Mouse (Mus musculus) heart, embryonic 11.5 days (tissue): ENCODE results near the gene Gpcpd1. TPM values are rescaled to one million over a fixed set of nuclear protein-coding genes. Genes with fewer than 3 reads are reported as not detected.

Experiments used
- ATAC-seq: fragments of 200-750 bp; cut with Nextera tagmentation; replicated peaks from 2 replicates; pipeline ENCODE4 v1.8.0; 2017; ENCODE audit warnings: moderate library complexity; ENCODE audit not compliant: insufficient number of reproducible peaks, low FRiP score, low TSS enrichment
- H3K27ac ChIP-seq: fragments of 300-500 bp; sonication (generic); 2 replicates; pipeline ENCODE4 v1.5.1; 2014; ENCODE audit warnings: mild to moderate bottlenecking, low read depth, low read length
- H3K27me3 ChIP-seq: fragments of 300-500 bp; sonication (generic); 2 replicates; pipeline ENCODE4 v1.6.1; 2014; ENCODE audit warnings: mild to moderate bottlenecking, low read length, mixed read lengths; ENCODE audit not compliant: control insufficient read depth, insufficient read depth
- H3K36me3 ChIP-seq: fragments of 300-500 bp; sonication (generic); 2 replicates; pipeline ENCODE4 v1.6.1; 2014; ENCODE audit warnings: mild to moderate bottlenecking, low read length, moderate library complexity, mixed read lengths; ENCODE audit not compliant: control insufficient read depth, insufficient read depth
- H3K4me1 ChIP-seq: fragments of 300-500 bp; sonication (generic); 2 replicates; pipeline ENCODE4 v1.6.1; 2014; ENCODE audit warnings: low read length; ENCODE audit not compliant: control insufficient read depth, insufficient read depth
- H3K4me2 ChIP-seq: fragments of 300-500 bp; sonication (generic); 2 replicates; pipeline ENCODE4 v1.6.1; 2014; ENCODE audit warnings: mild to moderate bottlenecking, moderate library complexity
- H3K4me3 ChIP-seq: fragments of 300-500 bp; sonication (generic); 2 replicates; pipeline ENCODE4 v1.5.1; 2014; ENCODE audit warnings: low read depth, low read length
- H3K9ac ChIP-seq: fragments of 300-500 bp; sonication (generic); 2 replicates; pipeline ENCODE4 v1.6.1; 2014; ENCODE audit warnings: mild to moderate bottlenecking, low read depth, low read length, moderate library complexity
- H3K9me3 ChIP-seq: fragments of 300-500 bp; sonication (generic); replicated peaks from 2 replicates; pipeline ENCODE4 v1.6.1; 2016; ENCODE audit warnings: low read length; ENCODE audit not compliant: control insufficient read depth
- WGBS: fragments of 180-500 bp; shearing (Covaris S2); extraction: QIAGEN DNeasy Blood & Tissue Kit; methylation state at CpG from one replicate; pipeline ENCODE4 v1.1.7; 2014; ENCODE audit not compliant: insufficient replicate concordance; 5-methylcytosine and 5-hydroxymethylcytosine counted together
- polyA plus RNA-seq: library from polyadenylated mRNA; unstranded; fragments of >200 nt; fragmentation: Nextera tagmentation; extraction: Ambion mirVana; gene quantifications from 2 replicates; pipeline ENCODE4 v1.2.1, GENCODE M21; 2014

The Gpcpd1 gene
- polyA plus RNA-seq, 1 experiment from 2014 or later = 36.5 TPM

DNA sequence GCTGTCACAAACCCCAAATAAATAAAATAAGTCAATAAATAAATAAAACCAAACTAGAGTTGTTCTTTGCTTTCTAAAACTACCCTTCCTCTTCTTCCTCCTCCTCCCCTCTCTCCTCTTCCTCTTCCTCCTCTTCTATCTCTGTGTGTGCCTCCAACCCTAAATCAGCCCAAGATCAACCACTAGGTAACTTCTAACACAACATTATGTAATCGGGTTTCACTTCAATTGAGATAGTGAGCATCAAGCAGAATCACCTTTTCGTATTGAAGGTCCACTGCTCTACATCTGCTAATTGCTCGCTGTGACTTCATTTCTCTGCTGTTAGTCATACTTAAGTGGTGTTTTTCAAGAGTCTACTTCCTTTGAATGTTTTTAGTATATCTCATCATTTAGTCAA is 8.8 kb downstream of the Gpcpd1 start:
- Histone ChIP-seq H3K4me3 (no peak overlapping the region), H3K4me1 (peaks cover 15% of the 10 kb centered on the region), H3K9ac (no peak overlapping the region)

DNA sequence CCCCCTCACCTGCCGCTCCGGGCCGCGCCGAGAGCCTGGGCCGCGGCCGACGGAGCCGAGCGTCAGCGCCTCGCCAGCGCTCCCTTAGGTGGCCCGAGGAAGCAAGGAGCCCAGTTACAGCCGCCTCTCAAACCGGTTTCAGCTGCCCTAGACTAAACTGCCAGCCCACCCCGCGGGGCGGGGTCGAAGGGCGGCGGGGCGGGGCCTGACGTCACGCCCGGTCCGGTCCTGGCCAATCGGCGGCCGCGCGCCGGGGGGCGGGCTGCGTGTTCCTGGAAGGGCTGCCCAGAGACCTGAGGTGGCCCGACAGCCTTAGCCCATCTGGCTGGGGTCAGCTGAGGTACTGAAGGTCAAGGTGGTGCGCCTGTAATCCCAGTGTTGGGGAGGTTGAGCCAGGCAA is 9.5 kb downstream of the Gpcpd1 start:
- Histone ChIP-seq H3K27ac (peak overlapping the region; percentile 98), H3K4me2 (peak overlapping the region; percentile 82), H3K4me1 (peaks cover 17% of the 10 kb centered on the region), H3K4me3 (peak overlapping the region; percentile 78), H3K27me3 (no peaks in the 10 kb centered on the region), H3K9me3 (no peaks in the 10 kb centered on the region), H3K36me3 (no peaks in the 10 kb centered on the region), H3K9ac (peak overlapping the region; percentile 96)
- WGBS = 2% methylated on average over 24 of the region's 38 CpGs
- ATAC-seq = peak; percentile 98

More for the DNA sequence above, 8.8 kb downstream of the Gpcpd1 start:
- H3K36me3 ChIP-seq = no peaks in the 10 kb centered on the region
- no peaks in the 10 kb centered on the region for H3K27me3 ChIP-seq
- WGBS = 92% methylated on average over 3 of the region's 3 CpGs
- no peak for ATAC-seq
- no peak overlapping the region; the same call in 1 of the 2 replicates for H3K4me2 ChIP-seq
- H3K27ac ChIP-seq = no peak overlapping the region; the same call in 1 of the 2 replicates
- no peaks in the 10 kb centered on the region for H3K9me3 ChIP-seq

DNA sequence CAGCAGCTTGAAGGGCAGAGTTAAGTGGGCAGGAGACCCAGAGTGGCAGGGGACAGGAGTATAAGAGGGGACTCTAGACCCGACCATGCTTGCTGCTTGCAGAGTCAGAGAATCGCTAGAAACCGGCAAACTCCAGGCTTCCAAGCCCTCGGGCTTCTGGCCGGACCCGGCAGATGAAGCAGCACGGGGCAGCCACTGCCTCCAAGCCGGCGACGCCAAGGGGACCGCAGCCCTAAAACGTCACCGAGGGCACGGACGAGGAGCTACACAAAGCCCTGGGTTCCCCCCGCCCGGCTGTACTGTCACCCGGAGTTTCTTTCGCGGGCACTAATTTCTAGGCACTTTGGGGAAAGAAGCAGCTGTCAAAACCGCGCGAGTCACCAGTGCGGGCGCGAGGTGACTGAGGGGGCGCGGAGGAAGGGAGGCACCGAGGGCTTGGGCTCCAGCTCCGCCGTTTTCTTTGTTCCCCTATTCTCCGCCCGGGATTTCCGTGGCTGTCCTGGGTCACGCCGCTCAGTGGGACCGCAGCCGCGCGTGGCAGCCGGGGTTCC is 10.0 kb downstream of the Gpcpd1 start:
- Histone ChIP-seq H3K9ac (peak overlapping the region; percentile 96), H3K4me2 (peak overlapping the region; percentile 82), H3K27me3 (no peaks in the 10 kb centered on the region), H3K36me3 (no peaks in the 10 kb centered on the region), H3K27ac (peak overlapping the region; percentile 98), H3K4me1 (peaks cover 17% of the 10 kb centered on the region), H3K9me3 (no peaks in the 10 kb centered on the region), H3K4me3 (peak overlapping the region; percentile 78)
- 0% methylated on average over 41 of the region's 41 CpGs for WGBS
- ATAC-seq = peak; percentile 53

DNA sequence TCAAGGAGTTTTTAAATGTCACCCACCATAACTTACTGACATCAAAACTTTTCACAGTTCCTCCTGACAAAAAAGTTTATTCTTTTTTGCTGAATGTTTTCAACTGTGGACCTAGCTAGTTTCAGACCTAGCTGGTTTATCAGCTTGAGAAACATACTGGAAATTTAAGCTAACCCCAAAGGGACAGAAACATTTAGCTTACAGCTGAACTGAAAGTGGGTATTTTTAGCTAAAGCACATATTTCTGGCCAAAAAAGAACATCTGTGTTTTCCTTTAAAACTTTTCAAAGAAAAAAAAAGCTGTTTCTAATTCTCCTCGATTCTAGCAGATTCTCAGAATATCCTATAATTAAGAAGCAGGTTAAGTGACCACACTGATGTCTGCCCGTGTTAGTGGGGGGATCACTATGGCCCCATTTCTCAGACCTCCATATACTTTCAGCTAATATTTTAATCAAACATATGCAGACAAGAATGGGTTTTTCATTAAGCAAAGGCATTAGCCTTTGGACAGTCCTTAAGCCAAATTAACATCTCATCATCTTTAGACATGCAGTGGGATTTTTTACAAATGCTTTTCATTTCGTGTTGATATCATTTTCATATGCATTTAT is 10.9 kb downstream of the Gpcpd1 start:
- Histone ChIP-seq H3K27me3 (no peaks in the 10 kb centered on the region), H3K4me1 (peaks cover 11% of the 10 kb centered on the region), H3K4me3 (peak overlapping the region; percentile 78), H3K4me2 (peak overlapping the region; percentile 82), H3K27ac (no peak overlapping the region), H3K9ac (no peak overlapping the region; the same call in 1 of the 2 replicates), H3K9me3 (no peaks in the 10 kb centered on the region), H3K36me3 (no peaks in the 10 kb centered on the region)
- 45% methylated on average over 3 of the region's 3 CpGs for WGBS
- no peak for ATAC-seq

DNA sequence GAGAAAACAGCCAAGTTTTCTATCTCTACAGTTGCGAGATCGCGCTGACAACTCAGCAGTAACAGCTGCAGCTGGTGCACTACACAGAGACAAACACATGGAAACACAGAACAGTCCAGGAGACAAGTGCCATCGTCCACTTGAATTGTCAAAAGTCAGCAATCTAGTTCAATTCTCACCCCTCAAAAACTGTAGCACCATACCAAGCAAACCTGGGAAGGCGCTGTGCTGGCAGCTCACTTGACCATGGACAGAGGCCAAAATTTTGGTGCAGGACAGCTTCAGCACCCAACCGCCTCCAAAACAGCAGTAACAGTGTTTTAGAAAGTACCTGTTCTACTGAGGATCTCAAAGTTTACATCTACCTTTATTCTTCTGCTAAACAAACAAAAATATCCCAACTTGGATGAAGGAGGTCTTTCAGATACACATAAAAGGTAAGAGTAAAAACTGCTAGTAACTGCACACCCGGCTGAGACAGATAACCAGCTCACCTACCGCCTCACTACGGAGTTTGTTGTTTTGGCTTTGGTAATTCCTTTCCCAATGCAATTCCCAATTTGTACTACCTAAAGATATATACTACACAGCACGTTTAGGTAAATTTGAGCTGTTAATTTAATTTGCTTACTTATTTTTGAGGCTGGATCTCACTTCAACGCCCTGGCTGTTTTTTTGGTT is 11.6 kb downstream of the Gpcpd1 start:
- Histone ChIP-seq H3K4me3 (peak overlapping the region; percentile 17), H3K9ac (no peak overlapping the region), H3K9me3 (no peaks in the 10 kb centered on the region), H3K4me2 (peak overlapping the region; percentile 82), H3K27me3 (no peaks in the 10 kb centered on the region), H3K4me1 (peaks cover 11% of the 10 kb centered on the region), H3K27ac (no peak overlapping the region), H3K36me3 (no peaks in the 10 kb centered on the region)
- WGBS = 71% methylated on average over 11 of the region's 11 CpGs
- ATAC-seq = no peak

DNA sequence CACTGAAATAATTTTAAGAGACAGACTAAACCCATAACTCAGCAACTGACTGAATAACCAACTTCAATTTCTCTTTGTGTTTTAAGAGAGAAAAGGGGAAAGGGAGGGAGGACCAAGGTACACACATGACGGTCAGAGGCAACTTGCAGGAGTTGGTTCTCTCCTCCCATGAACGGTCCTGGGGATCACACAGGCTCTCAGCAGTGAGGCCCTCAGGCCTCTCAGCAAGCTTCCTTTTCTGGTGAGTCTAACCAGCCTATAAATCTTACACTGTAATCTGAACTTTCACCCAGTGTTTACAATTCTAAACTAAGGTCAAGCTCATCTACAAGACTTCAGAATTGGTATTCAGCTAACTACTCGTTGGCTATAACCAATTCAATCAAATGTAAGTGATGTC is 12.3 kb downstream of the Gpcpd1 start:
- Histone ChIP-seq H3K27me3 (no peaks in the 10 kb centered on the region), H3K4me2 (peak overlapping the region; percentile 82), H3K9me3 (no peaks in the 10 kb centered on the region), H3K4me3 (peak overlapping the region; percentile 17), H3K9ac (no peak overlapping the region; the same call in 1 of the 2 replicates), H3K4me1 (peaks cover 11% of the 10 kb centered on the region), H3K36me3 (no peaks in the 10 kb centered on the region), H3K27ac (no peak overlapping the region)
- WGBS = 71% methylated on average over 3 of the region's 3 CpGs
- ATAC-seq = no peak

DNA sequence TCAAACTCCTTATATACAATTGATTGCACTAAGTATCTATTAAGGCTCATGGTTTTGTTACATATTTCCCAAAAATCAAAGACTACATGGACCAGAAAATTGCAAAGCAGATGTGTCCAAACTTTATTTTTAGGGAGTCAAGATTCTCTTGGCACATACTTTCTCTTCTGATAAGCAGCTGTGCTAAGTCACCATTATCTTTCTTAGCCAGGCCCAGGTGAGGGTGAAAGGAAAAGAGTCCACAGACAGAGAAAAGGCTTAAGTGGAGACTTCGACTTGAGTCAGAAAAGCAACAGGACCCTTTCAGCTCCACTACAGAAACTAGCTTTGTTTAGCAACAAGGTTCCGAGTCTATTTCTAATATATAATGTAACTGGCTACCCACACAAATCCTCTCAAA is 14.2 kb downstream of the Gpcpd1 start:
- Histone ChIP-seq H3K36me3 (no peaks in the 10 kb centered on the region; the same call in 1 of the 2 replicates), H3K4me1 (peaks cover 11% of the 10 kb centered on the region), H3K27ac (0 out of 2 replicates have a peak overlapping the region, but pooled peaks have one; percentile 22), H3K4me2 (peak overlapping the region; percentile 22; the same call in 1 of the 2 replicates), H3K27me3 (no peaks in the 10 kb centered on the region), H3K9ac (no peak overlapping the region), H3K9me3 (no peaks in the 10 kb centered on the region), H3K4me3 (no peak overlapping the region)
- ATAC-seq = no peak
- 49% methylated on average over 2 of the region's 2 CpGs for WGBS

DNA sequence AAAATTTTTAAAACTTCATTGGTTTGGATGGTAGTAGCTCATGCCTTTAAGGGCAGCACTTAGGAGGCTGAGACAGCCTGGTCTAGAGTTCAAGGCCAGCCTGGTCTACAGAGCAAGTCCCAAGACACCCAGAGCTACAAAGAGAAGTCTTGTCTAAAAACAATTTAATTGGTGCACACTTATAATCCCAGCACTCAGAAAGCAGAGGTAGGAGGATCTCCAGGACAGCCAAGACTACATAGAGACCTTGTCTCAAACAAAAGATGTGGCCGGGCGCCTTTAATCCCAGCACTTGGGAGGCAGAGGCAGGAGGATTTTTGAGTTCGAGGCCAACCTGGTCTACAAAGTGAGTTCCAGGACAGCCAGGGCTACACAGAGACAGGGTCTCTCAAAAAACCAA is 14.9 kb downstream of the Gpcpd1 start:
- H3K9me3 ChIP-seq = no peaks in the 10 kb centered on the region
- no peak overlapping the region for H3K9ac ChIP-seq
- ATAC-seq = no peak
- no peaks in the 10 kb centered on the region for H3K27me3 ChIP-seq
- no peak overlapping the region for H3K4me3 ChIP-seq
- H3K27ac ChIP-seq = no peak overlapping the region
- 95% methylated on average over 3 of the region's 3 CpGs for WGBS
- peaks cover 2% of the 10 kb centered on the region; the same call in 1 of the 2 replicates for H3K36me3 ChIP-seq
- no peak overlapping the region for H3K4me2 ChIP-seq
- peaks cover 11% of the 10 kb centered on the region for H3K4me1 ChIP-seq
